20 mouse cellular contexts compared by ENCODE assay signal in the genomic region with DNA sequence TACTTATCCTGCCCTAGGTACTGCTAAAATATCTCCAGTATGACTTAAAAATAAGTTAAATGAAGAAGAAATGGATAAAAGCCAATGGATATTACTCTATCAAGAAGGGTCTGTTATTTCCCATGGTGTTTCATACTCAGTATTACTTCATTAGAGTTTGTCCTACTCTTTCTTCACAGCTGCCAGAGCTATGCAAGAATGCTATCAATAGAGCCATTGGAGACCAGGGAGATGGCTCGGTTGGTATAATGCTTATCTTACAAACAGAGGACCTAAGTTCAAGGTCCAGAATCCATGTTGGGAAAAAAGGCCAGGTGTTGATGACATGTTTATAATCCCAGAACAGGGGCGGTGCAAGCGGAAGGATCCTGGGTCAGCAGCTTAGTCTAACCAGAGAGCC.
"Had no signal": no experiment of that assay in that cellular context is flagged by ENCODE, and none has a peak within 500 bp of the region (broad histone marks: within the 10 kb centered on the region; RNA-seq: fewer than 3 reads in every experiment).

No protein-coding gene starts in this region.

- H3K9ac ChIP-seq: limb, embryonic 12.5 days; limb, embryonic 15.5 days; liver, embryonic 13.5 days; neural tube, embryonic 12.5 days; neural tube, embryonic 15.5 days had no signal

- H3K9me3 ChIP-seq: limb, embryonic 12.5 days; limb, embryonic 15.5 days; liver, embryonic 13.5 days; midbrain, embryonic 10.5 days; neural tube, embryonic 12.5 days; neural tube, embryonic 15.5 days had no signal

- H3K27me3 ChIP-seq: limb, embryonic 12.5 days; limb, embryonic 15.5 days; liver, embryonic 13.5 days; neural tube, embryonic 12.5 days; neural tube, embryonic 15.5 days had no signal

- DNase-seq: kidney, adult 18-20 months; kidney, adult 9 months; kidney, postnatal 14 days; kidney, postnatal 4 days; left cerebral cortex, postnatal 4 days; liver, embryonic 13.5 days; lung, adult 2 months; lung, postnatal 36 days; midbrain, embryonic 14.5 days; right cerebral cortex, adult 18-20 months; right cerebral cortex, postnatal 14 days; thymus, adult 2 months; thymus, postnatal 14 days; thymus, postnatal 4 days had no signal

- H3K4me2 ChIP-seq: limb, embryonic 12.5 days; limb, embryonic 15.5 days; liver, embryonic 13.5 days; neural tube, embryonic 12.5 days; neural tube, embryonic 15.5 days had no signal

- H3K27ac ChIP-seq: limb, embryonic 12.5 days; limb, embryonic 15.5 days; liver, embryonic 13.5 days; midbrain, embryonic 10.5 days; neural tube, embryonic 12.5 days; neural tube, embryonic 15.5 days had no signal

- H3K4me3 ChIP-seq: limb, embryonic 12.5 days; limb, embryonic 15.5 days; liver, embryonic 13.5 days; megakaryocyte, embryonic 14.5 days; midbrain, embryonic 10.5 days; neural tube, embryonic 12.5 days; neural tube, embryonic 15.5 days had no signal

- H3K36me3 ChIP-seq: liver, embryonic 13.5 days; neural tube, embryonic 15.5 days had no signal

- H3K4me1 ChIP-seq: liver, embryonic 13.5 days had no signal
